Mouse (Mus musculus) liver, embryonic 14.5 days (tissue): ENCODE results near the gene Vamp1.

ENCODE experiments used
- CTCF ChIP-seq: IDR thresholded peaks from 2 replicates; pipeline ENCODE4 v1.5.1; 2016; ENCODE audit warnings: antibody characterized with exemption, low read depth, control low read depth
- EP300 ChIP-seq: IDR thresholded peaks from 2 replicates; pipeline ENCODE4 v1.6.1; 2016; ENCODE audit warnings: antibody characterized with exemption, low read depth

GRCm38 (mm10) chr6:125264219-125264618 lies 48.9 kb downstream of the Vamp1 start:
- TF ChIP-seq CTCF: no peak
- no peak for TF ChIP-seq EP300
